Mouse (Mus musculus) G1E (cell line): Measurements from ENCODE around the gene Adam6b. TPM values are rescaled to one million over a fixed set of nuclear protein-coding genes. Genes with fewer than 3 reads are reported as not detected.
"Not testable (repeated sequence)": the region's sequence is repeated elsewhere in the genome, so short reads cannot be mapped to it uniquely, and the experiment has no call there.

Experiments used
- ATAC-seq: 2 replicates; pipeline ENCODE4 v1.8.0; 2016; ENCODE audit warnings: mild to moderate bottlenecking; ENCODE audit not compliant: insufficient number of reproducible peaks, poor library complexity, low FRiP score, severe bottlenecking; ENCODE audit errors: extremely low read depth
- DNase-seq: peaks from one replicate; pipeline ENCODE4 v3.0.0; 2012; ENCODE audit warnings: low spot score
- H3K27me3 ChIP-seq: 2 replicates; pipeline ENCODE4 v1.6.1; 2012; ENCODE audit warnings: mild to moderate bottlenecking, low read length, inconsistent platforms; ENCODE audit not compliant: insufficient read depth
- H3K36me3 ChIP-seq: replicated peaks from 2 replicates; pipeline ENCODE3; 2012; ENCODE audit warnings: mild to moderate bottlenecking, inconsistent platforms
- H3K4me1 ChIP-seq: 2 replicates; pipeline ENCODE4 v1.6.1; 2012; ENCODE audit warnings: low read depth, low read length, inconsistent platforms, mixed read lengths; ENCODE audit not compliant: insufficient read depth
- H3K4me3 ChIP-seq: 2 replicates; pipeline ENCODE4 v1.5.1; 2012; ENCODE audit warnings: low read depth, mild to moderate bottlenecking, inconsistent platforms, low read length, moderate library complexity, mixed read lengths
- H3K9me3 ChIP-seq: replicated peaks from 2 replicates; pipeline ENCODE4 v1.6.1; 2012; ENCODE audit warnings: inconsistent platforms
- CTCF ChIP-seq: IDR thresholded peaks from 2 replicates; pipeline ENCODE4 v1.5.1; 2012; ENCODE audit warnings: low read depth, low read length, inconsistent platforms, mixed read lengths
- GATA1 ChIP-seq: IDR thresholded peaks from 2 replicates; pipeline ENCODE4 v1.6.1; 2012; ENCODE audit warnings: borderline replicate concordance, low read length, inconsistent platforms, mixed read lengths
- GATA2 ChIP-seq: IDR thresholded peaks from 2 replicates; pipeline ENCODE4 v1.6.1; 2012; ENCODE audit warnings: low read depth, low read length, inconsistent platforms, borderline replicate concordance
- POLR2AphosphoS5 ChIP-seq: IDR thresholded peaks from 2 replicates; pipeline ENCODE4 v1.6.1; 2012; ENCODE audit warnings: low read depth, low read length, inconsistent platforms; ENCODE audit not compliant: insufficient replicate concordance
- TAL1 ChIP-seq: conservative IDR thresholded peaks from 2 replicates; pipeline ENCODE4 v1.6.1; 2012; ENCODE audit warnings: low read depth, low read length, inconsistent platforms, mixed read lengths
- polyA plus RNA-seq: library from polyadenylated mRNA; stranded (reverse); fragments of >175 nt; gene quantifications from 2 replicates; pipeline ENCODE4 v1.2.3, GENCODE M21; 2012
- total RNA-seq, 2 experiments: library from RNA; stranded (forward) in 1 of 2; stranded (reverse) in 1 of 2; fragments of 200-1000 nt in 1 of 2; fragments of >200 nt in 1 of 2; fragmentation: Nextera tagmentation in 1 of 2; gene quantifications; 2 replicates each; pipeline ENCODE4 v1.2.3; 2014 to 2017

Adam6b gene
- not detected in 2 replicates for total RNA-seq (2014; fragmentation: Nextera tagmentation)
- total RNA-seq (2017), result 0.06 and 0.16 TPM in 2 replicates
- not detected in 2 replicates for polyA plus RNA-seq

DNA sequence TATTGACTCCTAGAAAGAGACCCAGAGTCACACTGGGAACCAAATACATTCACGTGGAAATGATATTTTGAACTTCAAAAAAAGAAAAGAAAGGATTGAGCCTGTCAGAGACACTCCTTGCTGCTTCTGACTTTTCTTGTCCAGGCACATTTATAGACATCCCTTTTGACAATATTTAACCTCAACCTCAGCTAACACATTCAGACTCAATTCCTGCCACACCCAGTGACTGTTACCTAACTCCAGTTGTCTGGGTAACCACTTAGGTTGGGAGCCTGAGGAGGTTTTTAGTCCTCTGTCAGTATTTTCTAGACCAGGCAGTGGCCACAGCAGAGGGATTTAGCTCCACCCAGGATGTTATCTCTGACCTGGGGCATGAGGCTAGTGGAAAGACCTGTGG lies at the start of gene Adam6b:
Gene Adam6b, plus strand, starts transcription at position 301 of the 400 bp plus-strand sequence.
- H3K9me3 ChIP-seq, ATAC-seq, H3K4me3 ChIP-seq, DNase-seq, H3K4me1 ChIP-seq, H3K36me3 ChIP-seq, H3K27me3 ChIP-seq: not testable (repeated sequence)

DNA sequence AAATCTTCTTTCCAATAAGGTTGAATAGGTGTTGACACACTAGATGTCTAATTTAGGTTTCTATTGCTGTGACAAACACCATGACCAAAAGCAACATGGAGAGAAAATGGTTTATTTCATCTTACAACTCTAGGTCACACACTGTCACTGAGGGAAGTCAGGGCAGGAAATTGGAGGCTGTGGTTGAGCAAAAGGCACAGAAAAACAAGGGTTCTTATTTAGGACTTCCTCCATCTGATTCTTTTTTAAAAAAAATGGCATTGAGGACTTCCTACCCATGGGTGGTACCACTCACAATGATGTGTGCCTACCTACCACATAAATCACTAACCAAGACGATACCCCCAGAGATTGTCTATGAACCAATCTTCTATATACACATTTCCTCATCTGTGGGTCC lies 43.2 kb upstream of the Adam6b start:
- no peaks in the 10 kb centered on the region for H3K4me1 ChIP-seq
- no peak for DNase-seq
- H3K27me3 ChIP-seq, result no peaks in the 10 kb centered on the region
- no peak overlapping the region for H3K4me3 ChIP-seq
- ATAC-seq, result no peak
- TF ChIP-seq GATA1 (no peak), TAL1 (no peak), POLR2AphosphoS5 (no peak), GATA2 (no peak), CTCF (no peak)
- no peaks in the 10 kb centered on the region for H3K36me3 ChIP-seq
- H3K9me3 ChIP-seq, result peaks cover 5% of the 10 kb centered on the region

DNA sequence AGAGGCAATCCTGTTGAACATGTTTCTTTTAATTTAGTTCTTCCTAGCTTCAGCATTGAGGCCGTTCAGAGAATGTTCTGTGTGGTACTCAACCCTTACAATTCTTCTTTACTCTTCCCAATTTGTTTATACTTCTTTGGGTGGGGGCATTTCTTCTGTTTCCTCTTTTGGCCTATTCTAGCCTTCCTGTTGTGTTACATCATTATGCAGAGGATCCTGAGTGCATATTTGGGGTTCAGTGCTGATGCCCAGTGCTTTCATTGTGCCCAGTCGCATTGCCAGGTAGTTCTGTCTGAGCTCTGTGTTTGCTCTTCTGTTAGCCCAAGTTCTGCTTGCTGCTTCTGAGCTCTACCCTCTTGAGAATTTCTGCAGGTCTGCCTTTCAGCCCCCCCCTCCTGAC lies 13.1 kb upstream of the Adam6b start:
- no peaks in the 10 kb centered on the region for H3K27me3 ChIP-seq
- H3K9me3 ChIP-seq, result peaks cover 14% of the 10 kb centered on the region
- H3K4me3 ChIP-seq, result no peak overlapping the region
- ATAC-seq (no peak), DNase-seq (no peak)
- no peaks in the 10 kb centered on the region for H3K36me3 ChIP-seq
- TF ChIP-seq POLR2AphosphoS5, result no peak
- TF ChIP-seq TAL1, result no peak
- no peak for TF ChIP-seq GATA2
- TF ChIP-seq CTCF, result no peak
- no peak for TF ChIP-seq GATA1
- H3K4me1 ChIP-seq, result no peaks in the 10 kb centered on the region

DNA sequence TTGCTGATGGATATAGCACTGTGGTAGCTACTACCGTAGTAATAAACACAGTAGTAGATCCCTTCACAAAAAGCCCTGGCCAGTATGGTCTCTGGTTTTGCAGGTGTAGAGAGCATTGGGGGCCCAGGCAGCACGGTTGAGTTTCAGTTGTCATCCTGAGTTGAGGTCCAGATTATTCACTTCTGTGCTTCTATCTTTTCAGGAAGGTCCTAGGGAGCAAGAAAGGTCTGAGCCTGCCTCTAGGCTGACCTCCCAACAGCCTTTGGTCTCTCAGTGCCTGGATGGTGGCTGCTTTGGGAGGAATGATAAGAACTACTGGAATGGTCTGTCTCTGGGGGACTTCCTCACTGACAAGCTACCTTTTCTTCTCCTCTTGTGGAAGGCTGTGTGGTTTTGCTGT lies 7.2 kb upstream of the Adam6b start:
- DNase-seq (no peak), ATAC-seq (no peak)
- Histone ChIP-seq H3K4me1 (no peaks in the 10 kb centered on the region), H3K36me3 (no peaks in the 10 kb centered on the region), H3K4me3 (no peak overlapping the region), H3K27me3 (no peaks in the 10 kb centered on the region), H3K9me3 (peaks cover 18% of the 10 kb centered on the region)
- TF ChIP-seq GATA2 (no peak), CTCF (no peak), TAL1 (no peak), POLR2AphosphoS5 (no peak), GATA1 (no peak)

DNA sequence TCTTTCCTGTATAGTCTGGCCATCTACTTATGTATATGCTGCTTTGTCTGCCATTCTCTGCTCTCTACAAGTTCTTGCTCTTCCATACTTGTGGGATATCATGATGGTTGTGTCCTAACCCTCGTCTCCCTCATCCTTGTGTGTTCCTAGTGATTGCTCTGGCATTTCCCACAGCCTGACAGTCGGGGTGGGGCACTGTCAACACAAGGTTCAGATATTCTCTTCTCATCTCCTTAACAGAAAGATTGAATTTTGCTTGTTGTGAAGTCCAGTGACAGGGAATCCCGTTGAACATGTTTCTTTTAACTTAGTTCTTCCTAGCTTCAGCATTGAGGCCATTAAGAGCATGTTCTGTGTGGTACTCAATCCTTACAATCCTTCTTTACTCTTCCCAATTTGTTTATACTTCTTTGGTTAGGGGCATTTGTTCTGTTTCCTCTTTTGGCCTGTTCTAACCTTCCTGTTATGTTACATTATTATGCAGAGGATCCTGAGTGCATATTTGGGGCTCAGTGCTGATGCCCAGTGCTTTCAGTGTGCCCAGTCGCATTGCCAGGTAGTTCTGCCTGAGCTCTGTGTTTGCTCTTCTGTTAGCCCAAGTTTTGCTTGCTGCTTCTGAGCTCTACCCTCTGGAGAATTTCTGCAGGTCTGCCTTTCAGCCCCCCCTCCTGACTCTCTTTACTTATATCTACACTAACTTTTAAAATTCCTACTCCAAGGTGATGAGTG lies 6.5 kb upstream of the Adam6b start:
- no peak overlapping the region for H3K4me3 ChIP-seq
- DNase-seq (no peak), ATAC-seq (no peak)
- no peaks in the 10 kb centered on the region for H3K36me3 ChIP-seq
- H3K9me3 ChIP-seq, result peaks cover 18% of the 10 kb centered on the region
- no peaks in the 10 kb centered on the region for H3K27me3 ChIP-seq
- no peaks in the 10 kb centered on the region for H3K4me1 ChIP-seq
- no peak for TF ChIP-seq CTCF
- no peak for TF ChIP-seq GATA2
- no peak for TF ChIP-seq GATA1
- TF ChIP-seq POLR2AphosphoS5, result no peak
- no peak for TF ChIP-seq TAL1

GRCm38 (mm10) chr12:113483492-113484162 lies 5.7 kb upstream of the Adam6b start:
- H3K9me3 ChIP-seq, result peaks cover 18% of the 10 kb centered on the region
- DNase-seq, result no peak
- no peaks in the 10 kb centered on the region for H3K27me3 ChIP-seq
- no peak for TF ChIP-seq POLR2AphosphoS5
- no peak for TF ChIP-seq TAL1
- TF ChIP-seq GATA2, result no peak
- no peak for TF ChIP-seq GATA1
- no peak for TF ChIP-seq CTCF
- ATAC-seq, result no peak
- no peaks in the 10 kb centered on the region for H3K36me3 ChIP-seq
- H3K4me3 ChIP-seq, result no peak overlapping the region
- no peaks in the 10 kb centered on the region for H3K4me1 ChIP-seq
